Mouse (Mus musculus) large intestine, adult 2 months (tissue): ENCODE results near the gene Cracr2a. TPM values are rescaled to one million over a fixed set of nuclear protein-coding genes. Genes with fewer than 3 reads are reported as not detected.

Source experiments
- DNase-seq: peaks from one replicate; pipeline ENCODE4 v3.0.0-alpha.2; 2012; ENCODE audit warnings: low read depth, low spot score
- WGBS: fragments of 180-500 bp; shearing (Covaris S2); methylation state at CpG from one replicate; pipeline ENCODE4 v1.1.7; 2018; 5-methylcytosine and 5-hydroxymethylcytosine counted together
- polyA plus RNA-seq: library from polyadenylated mRNA; depleted of rRNA; stranded (reverse); fragments of >200 nt; gene quantifications from 2 replicates; pipeline ENCODE4 v1.2.3, GENCODE M21; 2012

Cracr2a gene
- polyA plus RNA-seq, 1 experiment = 4.0 TPM

- 13% methylated on average over 7 of the region's 7 CpGs for WGBS
- DNase-seq = no peak
These were observed 287 bp upstream of the Cracr2a start for GRCm38 (mm10) chr6:127560872-127561230.

- WGBS = 58% methylated on average over 4 of the region's 4 CpGs
- no peak for DNase-seq
These were observed 2.4 kb downstream of the Cracr2a start for GRCm38 (mm10) chr6:127563511-127563910.

- DNase-seq = no peak
- WGBS = 67% methylated on average over 7 of the region's 7 CpGs
These were observed 5.0 kb downstream of the Cracr2a start for GRCm38 (mm10) chr6:127565951-127566732.

DNA sequence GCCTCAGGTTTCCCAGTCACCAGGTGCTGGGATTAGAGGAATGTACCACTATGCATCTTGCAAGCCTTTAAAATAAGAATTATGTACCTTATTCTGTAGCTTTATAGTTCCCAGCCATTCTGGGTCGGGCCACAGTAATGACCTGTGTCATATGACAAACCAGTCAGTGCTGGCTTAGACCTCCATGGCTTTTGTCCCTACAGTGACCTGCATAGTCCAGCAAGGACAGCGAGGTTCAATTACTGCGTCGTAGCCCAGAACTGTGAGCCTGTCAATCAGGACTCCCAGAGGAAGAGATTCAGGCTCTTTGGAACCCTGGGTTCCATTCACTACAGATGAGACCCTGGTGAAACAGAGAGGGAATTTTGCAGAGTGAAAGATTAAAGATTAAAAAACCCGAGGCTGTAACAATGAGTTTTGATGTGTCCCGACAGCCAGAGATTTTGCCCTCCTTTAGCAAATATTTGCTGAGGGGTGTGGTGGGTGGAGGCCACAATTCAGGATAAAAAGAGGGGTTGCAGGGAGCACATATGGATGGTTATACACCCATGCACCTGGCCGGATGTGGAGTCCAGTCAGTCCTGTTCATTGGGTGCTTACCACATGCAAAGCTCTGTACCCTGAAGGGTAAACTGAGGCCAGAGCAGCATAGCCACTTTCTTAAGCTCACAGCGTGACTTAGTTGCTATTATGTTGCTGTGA is 10.9 kb downstream of the Cracr2a start:
- 33% methylated on average over 8 of the region's 8 CpGs for WGBS
- DNase-seq = peak; percentile 92

DNA sequence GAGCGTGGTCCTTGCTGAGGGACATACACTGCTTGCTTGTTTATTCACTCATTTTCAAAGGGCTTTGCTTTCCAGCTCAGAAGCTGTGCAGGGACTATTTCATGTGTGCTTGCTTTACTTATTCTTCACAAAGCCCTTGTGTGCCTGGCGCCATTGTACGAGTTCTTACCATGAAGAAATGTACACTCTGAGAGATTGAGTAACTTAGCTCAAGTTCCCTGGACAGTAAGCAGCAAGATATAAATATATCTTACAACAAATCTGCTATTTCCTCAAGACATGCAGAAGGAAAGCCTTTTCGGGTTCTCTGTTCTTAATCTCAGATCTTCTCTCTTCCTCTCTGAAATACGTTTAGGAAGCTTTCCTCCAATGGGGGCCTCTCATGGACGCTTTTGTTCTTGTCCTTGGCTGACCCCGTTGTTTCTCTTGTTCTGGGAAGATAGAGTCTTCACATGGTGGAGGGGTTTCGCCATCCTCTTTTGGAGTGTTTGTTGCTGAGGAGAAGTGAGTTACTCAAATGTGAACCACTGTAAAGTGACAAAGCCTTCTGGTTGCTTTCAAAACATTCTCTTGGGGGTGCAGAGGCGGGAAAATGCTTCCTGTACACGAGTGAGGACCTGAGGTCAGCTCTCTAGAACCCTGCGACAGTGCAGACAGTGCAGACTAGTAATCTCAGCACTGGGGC is 12.8 kb downstream of the Cracr2a start:
- no peak for DNase-seq
- WGBS = 19% methylated on average over 11 of the region's 11 CpGs

DNA sequence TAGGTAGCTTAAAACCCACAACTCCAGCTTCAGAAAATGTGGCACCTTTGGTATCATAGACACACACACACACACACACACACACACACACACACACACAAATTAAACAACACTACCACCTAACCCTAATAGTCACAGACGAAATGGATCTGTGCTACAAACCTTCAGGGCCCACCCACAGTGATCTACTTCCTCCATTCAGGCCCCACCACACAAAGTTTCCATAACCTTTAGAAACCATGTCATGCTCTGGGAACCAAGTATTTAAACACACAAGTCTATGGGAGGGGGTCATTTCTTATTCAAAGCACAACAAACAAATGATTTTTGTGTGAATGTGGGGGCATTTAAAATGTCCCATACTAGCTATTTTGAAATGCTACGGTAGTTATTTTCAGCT is 14.1 kb downstream of the Cracr2a start:
- DNase-seq = no peak
- WGBS = 86% methylated on average over 2 of the region's 2 CpGs

- DNase-seq = no peak
- 82% methylated on average over 4 of the region's 4 CpGs for WGBS
These were observed 16.6 kb downstream of the Cracr2a start for GRCm38 (mm10) chr6:127577688-127578087.

- WGBS = 75% methylated on average over 7 of the region's 7 CpGs
- no peak for DNase-seq
These were observed 17.2 kb downstream of the Cracr2a start for GRCm38 (mm10) chr6:127578316-127578715.

DNA sequence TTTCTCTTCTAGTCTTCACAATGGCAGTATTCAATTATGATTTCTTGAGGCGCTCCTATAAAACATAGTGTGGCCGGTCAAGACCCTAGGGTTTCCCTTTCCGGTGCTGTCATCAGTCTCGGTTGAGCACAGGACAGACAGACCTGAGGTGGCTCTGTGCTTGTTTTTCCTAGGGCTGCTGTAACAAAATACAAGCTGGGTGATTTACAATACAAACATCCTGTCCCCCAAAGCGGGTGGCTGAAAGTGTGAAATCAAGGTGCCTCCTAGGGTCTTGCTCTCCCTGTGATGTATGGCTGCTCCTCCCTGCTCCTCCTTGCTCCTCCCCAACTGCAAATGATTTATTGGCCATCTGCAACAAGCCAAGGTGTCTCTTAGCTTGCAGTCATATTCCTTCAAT is 17.7 kb downstream of the Cracr2a start:
- no peak for DNase-seq

GRCm38 (mm10) chr6:127581915-127582314 is 20.8 kb downstream of the Cracr2a start:
- WGBS = 68% methylated on average over 12 of the region's 12 CpGs

More for the DNA sequence above, 17.7 kb downstream of the Cracr2a start:
- WGBS = 87% methylated on average over 5 of the region's 5 CpGs

GRCm38 (mm10) chr6:127582391-127583176 is 21.4 kb downstream of the Cracr2a start:
- WGBS = 13% methylated on average over 15 of the region's 15 CpGs
- peak; percentile 84 for DNase-seq

More at GRCm38 (mm10) chr6:127581915-127582314, 20.8 kb downstream of the Cracr2a start:
- no peak for DNase-seq

- 61% methylated on average over 3 of the region's 3 CpGs for WGBS
- DNase-seq = no peak
These were observed 30.3 kb downstream of the Cracr2a start for GRCm38 (mm10) chr6:127591467-127591866.

DNA sequence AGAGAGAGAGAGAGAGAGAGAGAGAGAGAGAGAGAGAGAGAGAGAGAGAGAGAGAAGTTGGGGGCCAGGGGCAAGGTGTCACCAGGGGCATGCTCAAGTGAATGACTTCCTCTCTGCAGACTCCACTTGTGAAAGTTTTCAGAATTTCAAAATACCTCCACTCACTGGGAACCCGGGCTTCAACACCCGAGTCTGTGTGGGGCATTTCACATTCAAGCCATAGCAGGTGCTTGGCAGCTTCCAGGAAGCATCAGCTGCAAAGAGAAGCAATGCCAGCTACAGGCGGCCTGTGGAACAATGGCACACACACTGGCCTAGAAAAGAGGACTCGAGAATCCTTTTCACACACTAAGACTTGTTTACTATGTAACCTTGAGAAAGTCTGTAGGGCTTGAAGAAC is 32.3 kb downstream of the Cracr2a start:
- DNase-seq = no peak
- 60% methylated on average over 4 of the region's 4 CpGs for WGBS

GRCm38 (mm10) chr6:127599280-127599679 is 38.1 kb downstream of the Cracr2a start:
- WGBS = 85% methylated on average over 6 of the region's 6 CpGs
- no peak for DNase-seq

DNA sequence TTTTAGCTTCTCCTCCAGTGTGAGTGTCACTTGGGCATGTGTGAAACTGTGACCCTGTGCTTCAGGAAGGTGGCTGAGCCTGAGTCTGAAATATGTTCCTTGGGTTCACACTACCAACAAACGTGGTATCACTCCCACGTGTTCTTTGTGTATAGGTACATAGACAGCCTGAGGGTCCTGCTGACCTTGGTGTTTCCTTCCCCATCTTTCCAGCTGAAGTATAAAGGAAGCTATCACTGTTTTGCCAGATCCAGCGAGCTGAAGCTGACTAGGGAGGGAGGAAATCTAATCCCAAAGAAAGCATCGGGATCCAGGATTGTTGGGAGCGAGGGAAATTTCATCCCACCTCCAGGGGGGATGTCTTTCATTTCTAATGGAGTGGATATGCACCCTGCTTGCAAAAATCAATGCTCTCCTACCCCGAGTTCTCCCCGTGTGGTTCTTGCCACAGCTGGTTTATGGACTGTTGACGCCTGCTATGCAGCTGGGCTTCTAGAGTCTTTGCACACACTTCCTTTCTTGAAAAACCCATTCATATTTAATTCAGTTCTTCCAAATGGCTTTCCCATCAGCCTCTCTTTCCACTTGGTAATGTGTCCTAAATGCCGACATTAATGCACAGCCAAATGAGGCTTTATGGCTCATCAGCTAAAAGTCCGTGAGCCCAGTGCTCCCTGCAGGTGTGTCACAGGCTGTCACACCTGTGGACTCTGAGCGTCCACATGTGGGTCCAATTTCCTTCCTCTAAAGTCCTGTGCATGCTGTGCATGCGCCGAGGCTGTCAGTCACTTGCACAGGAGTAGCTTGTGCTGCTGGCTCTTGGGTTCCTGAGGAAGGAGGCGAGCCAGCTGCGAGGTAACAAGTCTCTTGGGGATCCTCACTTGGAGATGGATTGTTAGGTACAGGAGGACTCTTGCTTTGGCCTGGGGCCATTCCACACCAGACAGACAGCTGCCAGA is 44.2 kb downstream of the Cracr2a start:
- no peak for DNase-seq
- 71% methylated on average over 15 of the region's 15 CpGs for WGBS

GRCm38 (mm10) chr6:127609673-127610072 is 48.5 kb downstream of the Cracr2a start:
- DNase-seq = no peak

GRCm38 (mm10) chr6:127611216-127611615 is 50.1 kb downstream of the Cracr2a start:
- no peak for DNase-seq
- 80% methylated on average over 12 of the region's 12 CpGs for WGBS

DNA sequence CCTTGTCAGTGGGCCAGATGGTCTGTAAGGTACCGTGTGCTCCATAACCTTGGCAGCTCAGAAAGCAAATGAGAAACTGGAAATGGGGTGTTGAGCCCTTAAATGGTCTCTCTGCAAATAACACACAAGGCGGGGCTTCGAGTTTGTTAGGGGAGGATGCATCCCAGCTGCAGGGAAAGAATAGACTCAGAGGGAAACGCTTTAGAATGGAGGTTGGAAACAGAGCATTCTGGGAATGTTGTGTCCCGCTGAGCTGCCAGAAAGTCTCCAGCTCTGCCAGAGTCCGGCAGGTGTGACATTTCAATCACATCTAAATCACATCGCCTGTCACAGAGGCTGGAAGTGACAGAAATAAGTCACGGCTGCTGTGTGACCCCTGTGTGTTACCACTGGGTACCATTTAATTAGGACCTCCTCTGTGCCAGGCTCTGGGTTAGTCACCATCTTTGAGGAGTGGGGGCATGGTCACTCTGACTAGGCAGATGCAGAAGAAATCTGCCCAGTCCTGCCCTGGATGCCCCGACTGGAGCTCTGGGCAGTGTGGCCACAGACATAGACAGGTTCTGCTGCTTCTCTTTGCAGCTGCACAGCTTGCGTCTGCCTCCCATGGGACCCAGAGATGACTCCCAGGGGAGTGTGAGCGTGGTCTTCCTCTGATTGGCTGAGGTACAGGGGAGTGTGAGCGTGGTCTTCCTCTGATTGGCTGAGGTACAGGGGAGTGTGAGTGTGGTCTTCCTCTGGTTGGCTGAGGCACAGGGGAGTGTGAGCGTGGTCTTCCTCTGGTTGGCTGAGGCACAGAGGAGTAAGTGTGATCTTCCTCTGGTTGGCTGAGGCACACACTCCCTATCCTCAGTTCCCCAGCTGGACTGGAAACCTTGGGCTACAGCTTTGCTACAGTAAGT is 53.2 kb downstream of the Cracr2a start:
- 70% methylated on average over 13 of the region's 13 CpGs for whole genome bisulfite sequencing

More for the DNA sequence above, 53.2 kb downstream of the Cracr2a start:
- no peak for DNase-seq
